Comparison of ENCODE assay signal across 8 mouse cellular contexts in genomic region chrX:37126671-37127358, GRCm38 (mm10). TPM values are rescaled to one million over a fixed set of nuclear protein-coding genes. Genes with fewer than 3 reads are reported as not detected.
A peak's percentile ranks its signal among the peaks of the same experiment; 100 is the strongest.
DNase-seq lines count a peak whose midpoint lies in the region; ATAC-seq and TF ChIP-seq lines count a peak whose summit lies in the region.

Nkap (plus strand) TSS chrX:37126795.

- 11% methylated on average over 58 of the region's 58 CpGs for WGBS in heart, embryonic 12.5 days
- 25% methylated on average over 58 of the region's 58 CpGs for WGBS in kidney, postnatal 0 days
- 4% methylated on average over 51 of the region's 58 CpGs for WGBS in liver, embryonic 12.5 days (ENCODE audit: insufficient replicate concordance)
- 12% methylated on average over 58 of the region's 58 CpGs for WGBS in stomach, embryonic 15.5 days

- peak within 1 kb of the TSS; percentile 85 for H3K9ac ChIP-seq in heart, embryonic 12.5 days
- peak within 1 kb of the TSS; percentile 75 for H3K9ac ChIP-seq in kidney, postnatal 0 days (ENCODE audit: low read depth, low read length)
- peak within 1 kb of the TSS; percentile 80 for H3K9ac ChIP-seq in liver, embryonic 12.5 days
- H3K9ac ChIP-seq in stomach, embryonic 15.5 days = peak within 1 kb of the TSS; percentile 52; the same call in 1 of the 2 replicates

- TF ChIP-seq POLR2A in brain, embryonic 14.5 days (IDR thresholded peaks at IDR 0.05; ENCODE audit: borderline replicate concordance, extremely low read depth, insufficient read depth, insufficient read length, poor library complexity, severe bottlenecking) = peak; percentile 30; the same call in 1 of the 2 replicates

- H3K9me3 ChIP-seq in erythroblast, embryonic 14.5 days (ENCODE audit: control insufficient read depth, low read length) = peaks cover 4% of the 10 kb centered on the region
- H3K9me3 ChIP-seq in heart, embryonic 12.5 days (replicated peaks) = no peaks in the 10 kb centered on the region
- no peaks in the 10 kb centered on the region for H3K9me3 ChIP-seq in kidney, postnatal 0 days (replicated peaks; ENCODE audit: low read length)
- H3K9me3 ChIP-seq in liver, embryonic 12.5 days (replicated peaks) = no peaks in the 10 kb centered on the region
- no peaks in the 10 kb centered on the region for H3K9me3 ChIP-seq in stomach, embryonic 15.5 days

- TF ChIP-seq CTCF in C2C12 (IDR thresholded peaks at IDR 0.05; ENCODE audit: control insufficient read depth, insufficient read depth, insufficient read length) = no peak
- no peak for TF ChIP-seq CTCF in brain, embryonic 14.5 days (IDR thresholded peaks at IDR 0.05; ENCODE audit: borderline replicate concordance, extremely low read depth, insufficient read depth, insufficient read length)
- no peak for TF ChIP-seq CTCF in kidney, postnatal 0 days (IDR thresholded peaks at IDR 0.05; ENCODE audit: low read depth)

- peaks cover 15% of the 10 kb centered on the region for H3K79me3 ChIP-seq in C2C12 (ENCODE audit: low read depth)

- H3K27me3 ChIP-seq in C2C12 (ENCODE audit: control insufficient read depth, insufficient read depth, insufficient read length) = no peaks in the 10 kb centered on the region
- no peaks in the 10 kb centered on the region; the same call in 1 of the 2 replicates for H3K27me3 ChIP-seq in erythroblast, embryonic 14.5 days (ENCODE audit: control insufficient read depth)
- no peaks in the 10 kb centered on the region for H3K27me3 ChIP-seq in heart, embryonic 12.5 days (replicated peaks)
- no peaks in the 10 kb centered on the region for H3K27me3 ChIP-seq in kidney, postnatal 0 days (ENCODE audit: insufficient read depth, low read length)
- no peaks in the 10 kb centered on the region for H3K27me3 ChIP-seq in liver, embryonic 12.5 days (replicated peaks)
- no peaks in the 10 kb centered on the region for H3K27me3 ChIP-seq in stomach, embryonic 15.5 days (replicated peaks)

- peak; percentile 95 for DNase-seq in brain, embryonic 14.5 days (ENCODE audit: low read depth)
- DNase-seq in kidney, postnatal 0 days (ENCODE audit: low spot score) = peak; percentile 74
- peak; percentile 61 to 72 for DNase-seq in natural killer cell, adult 2 months (ENCODE audit: low spot score in 2 of 2)

- H3K4me3 ChIP-seq in C2C12 (ENCODE audit: insufficient read depth, poor library complexity, severe bottlenecking) = peak within 1 kb of the TSS; percentile 59
- H3K4me3 ChIP-seq in erythroblast, embryonic 14.5 days (replicated peaks) = peak within 1 kb of the TSS; percentile 92
- peak within 1 kb of the TSS; percentile 77 for H3K4me3 ChIP-seq in heart, embryonic 12.5 days
- peak within 1 kb of the TSS; percentile 60 for H3K4me3 ChIP-seq in kidney, postnatal 0 days (replicated peaks; ENCODE audit: low read depth, low read length)
- peak within 1 kb of the TSS; percentile 73 for H3K4me3 ChIP-seq in liver, embryonic 12.5 days
- peak within 1 kb of the TSS; percentile 61 for H3K4me3 ChIP-seq in stomach, embryonic 15.5 days (replicated peaks)

- H3K79me2 ChIP-seq in C2C12 (ENCODE audit: control insufficient read depth, insufficient read depth) = peaks cover 25% of the 10 kb centered on the region

- H3ac ChIP-seq in C2C12 (ENCODE audit: control insufficient read depth, insufficient read length, low read depth) = peak within 1 kb of the TSS; percentile 79

- ATAC-seq in heart, embryonic 12.5 days (ENCODE audit: insufficient number of reproducible peaks, low FRiP score) = peak; percentile 71; the same call in 1 of the 2 replicates
- peak; percentile 84 for ATAC-seq in kidney, postnatal 0 days (replicated peaks; ENCODE audit: low FRiP score, low read depth)
- peak; percentile 86 for ATAC-seq in liver, embryonic 12.5 days
- peak; percentile 82 for ATAC-seq in stomach, embryonic 15.5 days (ENCODE audit: insufficient read depth, low FRiP score, low read depth)

- H3K4me1 ChIP-seq in erythroblast, embryonic 14.5 days (ENCODE audit: control insufficient read depth) = peaks cover 13% of the 10 kb centered on the region
- peaks cover 4% of the 10 kb centered on the region; the same call in 1 of the 2 replicates for H3K4me1 ChIP-seq in heart, embryonic 12.5 days (replicated peaks)
- H3K4me1 ChIP-seq in kidney, postnatal 0 days (replicated peaks; ENCODE audit: insufficient read depth, low read length) = no peaks in the 10 kb centered on the region
- H3K4me1 ChIP-seq in liver, embryonic 12.5 days = peaks cover 9% of the 10 kb centered on the region
- no peaks in the 10 kb centered on the region for H3K4me1 ChIP-seq in stomach, embryonic 15.5 days

- peak within 1 kb of the TSS; percentile 63 for H3K4me2 ChIP-seq in heart, embryonic 12.5 days
- peak within 1 kb of the TSS; percentile 55 for H3K4me2 ChIP-seq in kidney, postnatal 0 days (ENCODE audit: low read length)
- H3K4me2 ChIP-seq in liver, embryonic 12.5 days = peak within 1 kb of the TSS; percentile 69
- H3K4me2 ChIP-seq in stomach, embryonic 15.5 days = peak within 1 kb of the TSS; percentile 46

- H3K36me3 ChIP-seq in C2C12 (ENCODE audit: control insufficient read depth, insufficient read depth) = no peaks in the 10 kb centered on the region
- H3K36me3 ChIP-seq in erythroblast, embryonic 14.5 days (ENCODE audit: control insufficient read depth) = peaks cover 4% of the 10 kb centered on the region
- H3K36me3 ChIP-seq in heart, embryonic 12.5 days = no peaks in the 10 kb centered on the region
- H3K36me3 ChIP-seq in kidney, postnatal 0 days (ENCODE audit: insufficient read depth, low read length) = no peaks in the 10 kb centered on the region
- 0 out of 2 replicates have a peak, but pooled peaks cover 8% of the 10 kb centered on the region for H3K36me3 ChIP-seq in liver, embryonic 12.5 days
- no peaks in the 10 kb centered on the region for H3K36me3 ChIP-seq in stomach, embryonic 15.5 days

- peak within 1 kb of the TSS; percentile 71 for H3K27ac ChIP-seq in heart, embryonic 12.5 days (ENCODE audit: poor library complexity, severe bottlenecking)
- peak within 1 kb of the TSS; percentile 75 for H3K27ac ChIP-seq in kidney, postnatal 0 days
- H3K27ac ChIP-seq in liver, embryonic 12.5 days = peak within 1 kb of the TSS; percentile 79
- peak within 1 kb of the TSS; percentile 81 for H3K27ac ChIP-seq in stomach, embryonic 15.5 days

TF ChIP-seq in C2C12, 6 proteins besides CTCF, POLR2A, EP300 and RAD21:
- TF ChIP-seq MAX (IDR thresholded peaks at IDR 0.05) (no peak), FOSL1 (IDR thresholded peaks at IDR 0.05; ENCODE audit: insufficient read depth, low read length, poor library complexity, severe bottlenecking) (no peak), CEBPB (IDR thresholded peaks at IDR 0.05; ENCODE audit: low read depth) (no peak), MYOG (IDR thresholded peaks at IDR 0.05; ENCODE audit: control insufficient read depth, extremely low read depth, insufficient read length) (no peak), MYOD1 (IDR thresholded peaks at IDR 0.05; ENCODE audit: control insufficient read depth, insufficient read length, low read depth) (no peak), USF1 (IDR thresholded peaks at IDR 0.05; ENCODE audit: low read depth) (no peak)

RNA-seq across cellular contexts. Expression of gene Nkap, which starts in this region (rescaled TPM):
- 3.2 TPM for polyA plus RNA-seq in C2C12 (2012; fragmentation: generic; extraction: Trizol)
- 6.8 and 14.4 TPM in 2 replicates for polyA plus RNA-seq in brain, embryonic 14.5 days (2012; rRNA removed)
- polyA plus RNA-seq in erythroblast, embryonic 14.5 days (2012) = 0.49 and 0.55 TPM in 2 replicates
- polyA plus RNA-seq in heart, embryonic 12.5 days (2016; fragmentation: Nextera tagmentation; extraction: Ambion mirVana) = 14.9 and 16.1 TPM in 2 replicates
- 12.1 and 12.8 TPM in 2 replicates for polyA plus RNA-seq in kidney, postnatal 0 days (2015; fragmentation: Nextera tagmentation; extraction: Ambion mirVana)
- 10.6 and 11.5 TPM in 2 replicates for polyA plus RNA-seq in liver, embryonic 12.5 days (2016; fragmentation: Nextera tagmentation; extraction: Ambion mirVana)
- 14.1 and 14.6 TPM in 2 replicates for polyA plus RNA-seq in stomach, embryonic 15.5 days (2015; fragmentation: Nextera tagmentation; extraction: Ambion mirVana)

Comparison
In these comparisons a context has a peak if more than half of its experiments do, and no peak if none do; other contexts are left out.
1. Peak in every context shown above with its lines: DNase-seq, ATAC-seq, H3K4me3 ChIP-seq and H3K27ac ChIP-seq.